Mouse (Mus musculus) midbrain, embryonic 12.5 days (tissue): ENCODE data around the gene Gyg. TPM values are rescaled to one million over a fixed set of nuclear protein-coding genes. Genes with fewer than 3 reads are reported as not detected.

Experiments used
- ATAC-seq: fragments of 200-750 bp; cut with Nextera tagmentation; 2 replicates; pipeline ENCODE4 v1.8.0; 2017; ENCODE audit warnings: low read depth, moderate TSS enrichment, moderate library complexity; ENCODE audit not compliant: low FRiP score
- H3K27ac ChIP-seq: fragments of 300-500 bp; sonication (generic); replicated peaks from 2 replicates; pipeline ENCODE4 v1.5.1; 2016; ENCODE audit warnings: mild to moderate bottlenecking
- H3K27me3 ChIP-seq: fragments of 300-500 bp; sonication (generic); 2 replicates; pipeline ENCODE4 v1.6.1; 2016; ENCODE audit warnings: mild to moderate bottlenecking
- H3K36me3 ChIP-seq: fragments of 300-500 bp; sonication (generic); 2 replicates; pipeline ENCODE4 v1.6.1; 2016
- H3K4me1 ChIP-seq: fragments of 300-500 bp; sonication (generic); 2 replicates; pipeline ENCODE4 v1.6.1; 2016
- H3K4me2 ChIP-seq: fragments of 300-500 bp; sonication (generic); replicated peaks from 2 replicates; pipeline ENCODE4 v1.6.1; 2016; ENCODE audit warnings: mild to moderate bottlenecking, moderate library complexity
- H3K4me3 ChIP-seq: fragments of 300-500 bp; sonication (generic); 2 replicates; pipeline ENCODE4 v1.5.1; 2016; ENCODE audit warnings: mild to moderate bottlenecking
- H3K9ac ChIP-seq: fragments of 300-500 bp; sonication (generic); replicated peaks from 2 replicates; pipeline ENCODE4 v1.6.1; 2016; ENCODE audit warnings: mild to moderate bottlenecking, moderate library complexity
- H3K9me3 ChIP-seq: fragments of 300-500 bp; sonication (generic); 2 replicates; pipeline ENCODE4 v1.6.1; 2016; ENCODE audit warnings: mild to moderate bottlenecking
- WGBS: fragments of 180-500 bp; shearing (Covaris S2); methylation state at CpG from one replicate; pipeline ENCODE4 v1.1.7; 2016; 5-methylcytosine and 5-hydroxymethylcytosine counted together
- polyA plus RNA-seq: library from polyadenylated mRNA; unstranded; fragments of >200 nt; fragmentation: Nextera tagmentation; extraction: Ambion mirVana; gene quantifications from 2 replicates; pipeline ENCODE4 v1.2.1, GENCODE M21; 2016

The Gyg gene
- polyA plus RNA-seq, 1 experiment from 2014 or later: 24.7 TPM

DNA sequence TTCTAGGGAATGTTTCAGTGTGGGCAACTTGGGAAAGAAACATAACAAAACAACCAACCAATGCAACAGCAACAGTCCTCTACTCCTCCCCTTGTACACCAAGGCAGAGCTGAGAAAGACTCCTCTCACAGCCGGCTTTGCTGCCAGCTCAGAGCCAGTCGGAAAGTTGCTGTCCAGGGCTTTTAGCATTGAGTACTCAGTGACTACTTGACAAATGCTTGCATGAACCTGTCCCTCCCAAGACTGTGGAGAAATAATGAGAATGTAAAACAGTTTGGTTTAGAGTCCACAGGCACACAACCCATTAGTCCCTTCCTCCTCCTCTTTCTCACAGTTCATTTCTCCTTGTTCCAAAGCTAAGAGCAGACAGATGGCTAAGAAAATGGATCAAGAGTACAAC, 10.7 kb downstream of the Gyg start:
- ATAC-seq: no peak
- no peaks in the 10 kb centered on the region for H3K36me3 ChIP-seq
- no peak overlapping the region for H3K27ac ChIP-seq
- H3K4me3 ChIP-seq: no peak overlapping the region
- H3K27me3 ChIP-seq: no peaks in the 10 kb centered on the region
- H3K4me2 ChIP-seq: no peak overlapping the region
- WGBS: 24% methylated on average over 2 of the region's 2 CpGs
- peaks cover 11% of the 10 kb centered on the region for H3K4me1 ChIP-seq
- no peak overlapping the region for H3K9ac ChIP-seq
- no peaks in the 10 kb centered on the region for H3K9me3 ChIP-seq

DNA sequence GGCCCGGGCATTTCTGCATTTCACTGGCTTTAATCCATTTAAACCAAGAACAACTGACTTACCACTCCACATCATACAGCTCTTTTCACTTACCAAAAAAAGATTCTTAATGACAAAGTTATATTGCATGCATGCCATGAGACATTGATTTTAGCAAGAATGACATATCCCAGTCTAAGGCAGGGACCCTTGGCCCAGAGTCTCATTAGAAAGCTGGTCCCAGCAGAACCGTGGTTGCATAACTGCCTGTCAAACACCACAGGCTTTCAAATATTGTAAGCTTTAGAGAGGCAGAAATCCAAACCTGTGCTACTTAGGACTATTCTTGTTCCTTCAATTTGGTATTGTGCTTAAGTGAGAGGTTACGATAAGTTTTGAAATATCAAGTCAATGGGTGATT, 11.4 kb downstream of the Gyg start:
- Histone ChIP-seq H3K4me1 (peaks cover 11% of the 10 kb centered on the region), H3K36me3 (no peaks in the 10 kb centered on the region), H3K27ac (no peak overlapping the region), H3K4me3 (no peak overlapping the region), H3K9ac (no peak overlapping the region), H3K9me3 (no peaks in the 10 kb centered on the region), H3K27me3 (no peaks in the 10 kb centered on the region), H3K4me2 (no peak overlapping the region)
- 54% methylated on average over 3 of the region's 3 CpGs for WGBS
- no peak for ATAC-seq

DNA sequence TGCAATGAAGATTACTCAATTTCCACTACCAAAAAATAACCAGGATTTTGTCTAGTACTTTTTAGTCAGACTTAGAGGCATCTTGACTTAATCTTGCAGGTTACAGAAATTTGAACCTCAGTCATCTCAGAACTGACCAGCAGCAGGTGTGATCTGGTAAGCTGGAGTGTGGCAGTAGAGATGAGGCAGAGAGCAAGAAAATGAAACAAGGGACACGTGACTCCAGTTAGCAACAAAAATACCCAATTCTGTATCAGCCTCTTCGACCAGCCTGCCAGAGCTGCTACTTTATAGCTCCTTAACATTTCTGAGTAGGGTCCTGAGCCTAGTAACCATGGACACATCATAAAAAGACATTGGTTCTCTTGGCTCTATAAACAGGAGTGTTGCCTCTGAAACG, 12.5 kb downstream of the Gyg start:
- H3K4me1 ChIP-seq: peaks cover 11% of the 10 kb centered on the region
- H3K4me2 ChIP-seq: no peak overlapping the region
- H3K27ac ChIP-seq: no peak overlapping the region
- H3K9me3 ChIP-seq: no peaks in the 10 kb centered on the region
- 81% methylated on average over 3 of the region's 3 CpGs for WGBS
- ATAC-seq: no peak
- H3K36me3 ChIP-seq: no peaks in the 10 kb centered on the region
- no peak overlapping the region for H3K4me3 ChIP-seq
- no peaks in the 10 kb centered on the region for H3K27me3 ChIP-seq
- H3K9ac ChIP-seq: no peak overlapping the region

DNA sequence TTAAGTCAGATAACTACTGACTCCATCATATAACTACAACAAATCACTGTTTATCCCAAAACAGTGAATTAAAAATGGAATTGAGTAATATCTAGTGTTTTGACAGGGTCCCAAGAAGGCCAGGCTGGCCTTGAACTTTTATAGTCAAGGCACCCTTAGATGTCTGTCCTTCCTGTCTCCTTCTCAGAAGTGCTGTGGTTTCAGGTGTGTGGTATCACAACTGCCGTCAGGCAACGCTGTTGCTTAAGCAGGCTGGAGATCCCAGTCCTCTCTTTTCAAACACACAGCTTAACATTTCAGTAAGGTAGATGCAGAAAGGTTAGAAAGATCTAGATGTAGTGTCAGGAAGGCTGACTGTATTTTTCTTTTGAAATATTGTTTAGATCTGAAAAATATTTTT, 13.0 kb downstream of the Gyg start:
- 83% methylated on average over 2 of the region's 2 CpGs for WGBS
- H3K4me2 ChIP-seq: no peak overlapping the region
- peaks cover 10% of the 10 kb centered on the region for H3K4me1 ChIP-seq
- H3K9ac ChIP-seq: no peak overlapping the region
- H3K9me3 ChIP-seq: no peaks in the 10 kb centered on the region
- H3K27ac ChIP-seq: no peak overlapping the region
- H3K27me3 ChIP-seq: no peaks in the 10 kb centered on the region
- H3K4me3 ChIP-seq: no peak overlapping the region
- H3K36me3 ChIP-seq: no peaks in the 10 kb centered on the region
- no peak for ATAC-seq

DNA sequence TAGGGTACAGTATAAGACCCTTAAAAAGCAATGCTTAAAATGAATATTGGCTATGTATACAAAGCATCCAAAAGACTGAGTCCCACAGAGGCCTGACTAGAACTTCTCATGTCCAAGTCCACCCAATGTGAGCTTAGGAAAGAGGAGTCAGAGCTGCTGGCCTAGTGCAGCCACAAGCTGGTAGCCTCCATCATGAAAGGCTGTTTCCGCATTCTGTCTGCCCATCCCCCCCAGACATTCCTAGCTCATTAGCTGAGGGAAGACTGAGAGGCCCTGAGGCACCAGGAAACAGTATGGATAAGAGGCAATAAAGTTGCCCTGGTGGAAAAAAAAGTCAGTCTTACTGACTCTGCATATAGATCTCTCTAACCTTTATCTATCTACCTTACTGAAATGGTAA, 13.4 kb downstream of the Gyg start:
- Histone ChIP-seq H3K4me1 (peaks cover 6% of the 10 kb centered on the region), H3K27me3 (no peaks in the 10 kb centered on the region), H3K4me2 (no peak overlapping the region), H3K36me3 (no peaks in the 10 kb centered on the region), H3K27ac (no peak overlapping the region), H3K9me3 (no peaks in the 10 kb centered on the region), H3K9ac (no peak overlapping the region), H3K4me3 (no peak overlapping the region)
- 56% methylated on average over 1 of the region's 1 CpGs for WGBS
- ATAC-seq: no peak

DNA sequence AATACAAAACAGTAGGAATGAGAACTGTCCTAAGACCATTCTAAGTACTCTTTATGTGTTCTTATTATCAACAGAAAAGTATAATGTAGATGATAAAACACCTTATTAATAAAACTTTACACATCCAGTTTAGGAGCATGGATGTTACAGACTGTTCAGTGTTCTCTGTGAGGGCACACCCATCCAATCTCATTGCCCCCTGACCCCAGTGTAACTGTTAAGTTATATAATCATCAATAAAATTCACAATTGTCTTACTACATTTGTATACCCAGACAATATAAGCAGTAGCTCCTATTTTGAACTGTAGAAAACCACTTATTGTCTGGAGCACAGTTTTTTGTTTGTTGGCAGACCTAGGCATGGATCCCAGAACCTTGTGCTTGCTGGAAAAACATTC, 13.9 kb downstream of the Gyg start:
- peaks cover 4% of the 10 kb centered on the region; the same call in 1 of the 2 replicates for H3K4me1 ChIP-seq
- ATAC-seq: no peak
- H3K27me3 ChIP-seq: no peaks in the 10 kb centered on the region
- H3K4me2 ChIP-seq: no peak overlapping the region
- no peak overlapping the region for H3K27ac ChIP-seq
- H3K9ac ChIP-seq: no peak overlapping the region
- no peak overlapping the region for H3K4me3 ChIP-seq
- no peaks in the 10 kb centered on the region for H3K9me3 ChIP-seq
- no peaks in the 10 kb centered on the region for H3K36me3 ChIP-seq

DNA sequence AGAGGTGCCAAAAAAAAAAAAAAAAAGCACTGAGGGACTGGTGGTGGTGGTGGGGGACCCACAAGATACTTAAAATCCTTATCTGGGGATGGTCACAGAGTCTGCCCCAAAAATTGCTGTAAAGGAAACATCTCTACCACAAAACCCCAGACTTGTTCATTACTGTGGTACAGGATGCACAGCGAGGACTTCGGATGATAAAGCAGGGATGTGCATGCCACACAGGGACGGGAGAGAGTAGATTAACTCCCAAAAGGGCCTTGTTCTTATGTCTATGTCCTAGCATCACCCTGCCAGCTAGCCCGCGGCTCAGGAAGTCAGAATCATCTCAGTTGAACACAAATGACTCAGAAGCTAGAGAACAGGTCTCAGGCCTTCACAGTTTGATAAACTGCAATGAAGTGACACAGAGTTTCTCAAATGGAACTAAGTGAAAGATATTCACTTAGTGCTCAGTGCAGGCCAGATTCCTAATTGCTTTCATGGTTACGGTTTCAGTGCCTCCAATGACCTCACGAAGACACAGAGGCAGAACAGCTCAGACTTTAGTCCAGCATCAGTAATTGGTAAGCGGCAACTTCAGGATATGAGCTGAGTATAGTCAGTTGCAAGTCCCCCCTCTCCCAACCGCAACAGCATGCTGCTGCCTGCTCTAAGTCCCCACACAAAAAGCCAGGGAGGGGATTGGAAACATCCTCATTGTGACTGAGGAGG, 18.1 kb downstream of the Gyg start:
- Histone ChIP-seq H3K4me3 (no peak overlapping the region), H3K4me1 (no peaks in the 10 kb centered on the region), H3K36me3 (no peaks in the 10 kb centered on the region), H3K9me3 (no peaks in the 10 kb centered on the region), H3K27ac (no peak overlapping the region), H3K27me3 (no peaks in the 10 kb centered on the region), H3K9ac (no peak overlapping the region), H3K4me2 (no peak overlapping the region)
- 89% methylated on average over 9 of the region's 9 CpGs for WGBS
- no peak for ATAC-seq

DNA sequence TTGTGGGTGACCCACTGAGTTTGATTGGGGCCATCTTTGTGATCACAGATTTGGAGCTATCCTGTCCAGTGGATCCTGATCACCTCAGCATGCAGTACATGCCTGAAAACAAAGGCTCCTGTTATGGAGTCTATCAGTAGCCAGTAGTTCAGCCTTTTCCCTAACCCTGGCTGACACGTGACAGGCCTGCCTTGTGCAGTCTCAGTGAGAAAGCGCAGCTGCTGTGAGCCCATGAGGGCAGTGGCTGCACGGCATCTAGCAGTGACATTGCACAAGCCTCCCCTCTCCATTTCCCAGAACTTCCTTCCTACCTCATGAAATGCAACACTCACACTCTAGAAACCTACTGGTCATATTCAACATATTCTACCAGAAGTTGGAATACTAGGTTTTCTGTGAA, 20.6 kb downstream of the Gyg start:
- Histone ChIP-seq H3K9me3 (no peaks in the 10 kb centered on the region), H3K27me3 (no peaks in the 10 kb centered on the region), H3K4me3 (no peak overlapping the region), H3K27ac (no peak overlapping the region), H3K36me3 (no peaks in the 10 kb centered on the region), H3K4me1 (no peaks in the 10 kb centered on the region), H3K9ac (no peak overlapping the region), H3K4me2 (no peak overlapping the region)
- WGBS: 79% methylated on average over 3 of the region's 3 CpGs
- no peak for ATAC-seq

DNA sequence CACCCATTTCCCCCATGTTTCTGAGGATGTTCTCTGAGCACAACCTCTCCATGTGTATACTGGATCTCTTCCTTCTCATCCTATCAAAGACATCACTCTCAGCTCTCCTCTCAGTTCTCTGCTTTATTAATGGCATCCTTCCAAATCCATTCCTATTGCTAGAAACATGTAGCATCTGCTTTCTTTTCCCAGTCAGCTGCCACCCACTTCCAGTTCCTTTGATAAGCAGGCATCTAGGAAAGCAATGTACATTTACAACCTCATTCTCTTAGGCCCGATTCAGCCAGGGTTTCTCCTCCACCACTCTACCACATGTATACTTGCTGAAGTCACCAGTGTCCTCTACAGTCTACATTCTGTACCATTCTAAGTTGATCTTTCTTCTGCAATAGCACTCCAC, 21.4 kb downstream of the Gyg start:
- no peaks in the 10 kb centered on the region for H3K36me3 ChIP-seq
- no peak overlapping the region for H3K9ac ChIP-seq
- H3K4me1 ChIP-seq: no peaks in the 10 kb centered on the region
- 100% methylated on average over 1 of the region's 1 CpGs for WGBS
- H3K4me3 ChIP-seq: no peak overlapping the region
- no peaks in the 10 kb centered on the region for H3K9me3 ChIP-seq
- no peaks in the 10 kb centered on the region for H3K27me3 ChIP-seq
- ATAC-seq: no peak
- no peak overlapping the region for H3K4me2 ChIP-seq
- no peak overlapping the region for H3K27ac ChIP-seq

DNA sequence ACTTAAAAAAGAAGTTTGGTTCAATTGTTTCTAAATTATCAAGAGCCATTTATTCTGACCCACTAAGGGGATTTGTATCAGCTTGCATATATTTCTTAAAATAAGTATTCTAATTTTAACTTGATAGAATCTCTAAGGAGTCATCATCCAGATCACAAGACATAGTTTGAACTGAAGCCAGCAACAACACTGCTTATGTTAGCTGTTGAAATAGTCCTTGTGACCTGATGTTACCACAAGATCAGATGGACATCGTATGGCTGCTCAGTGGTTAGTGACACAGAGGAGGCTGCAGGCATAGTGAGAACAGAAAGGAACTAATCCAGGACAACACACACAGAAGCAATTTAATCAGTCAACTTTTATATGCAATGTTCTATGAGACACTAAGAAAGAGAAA, 22.4 kb downstream of the Gyg start:
- 100% methylated on average over 1 of the region's 1 CpGs for WGBS
- ATAC-seq: no peak

DNA sequence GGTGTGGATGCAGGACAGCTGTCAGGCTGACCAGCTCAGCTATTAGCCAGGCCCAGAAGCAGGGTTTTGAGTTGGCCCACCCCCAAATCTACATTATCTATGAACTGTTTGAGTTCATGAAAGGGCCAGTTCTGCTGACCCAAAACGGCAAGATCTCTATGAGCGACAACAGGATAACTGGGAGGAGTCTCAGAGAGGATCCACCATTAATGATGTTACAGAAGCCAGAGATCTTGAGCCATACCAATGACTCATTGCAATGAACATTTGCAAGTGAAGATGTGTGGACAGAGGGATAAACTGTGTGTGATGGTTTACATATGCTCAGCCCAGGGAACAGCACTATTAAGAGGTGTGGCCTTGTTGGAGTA, 23.8 kb downstream of the Gyg start:
- H3K27ac ChIP-seq: no peak overlapping the region
- H3K9me3 ChIP-seq: no peaks in the 10 kb centered on the region
- ATAC-seq: no peak
- H3K9ac ChIP-seq: no peak overlapping the region
- WGBS: 87% methylated on average over 2 of the region's 2 CpGs
- H3K4me1 ChIP-seq: no peaks in the 10 kb centered on the region
- H3K36me3 ChIP-seq: no peaks in the 10 kb centered on the region
- H3K27me3 ChIP-seq: no peaks in the 10 kb centered on the region
- no peak overlapping the region for H3K4me2 ChIP-seq
- no peak overlapping the region for H3K4me3 ChIP-seq

More for the DNA sequence above, 22.4 kb downstream of the Gyg start:
- Histone ChIP-seq H3K4me1 (no peaks in the 10 kb centered on the region), H3K27ac (no peak overlapping the region), H3K9me3 (no peaks in the 10 kb centered on the region), H3K4me2 (no peak overlapping the region), H3K4me3 (no peak overlapping the region), H3K36me3 (no peaks in the 10 kb centered on the region), H3K9ac (no peak overlapping the region), H3K27me3 (no peaks in the 10 kb centered on the region)

DNA sequence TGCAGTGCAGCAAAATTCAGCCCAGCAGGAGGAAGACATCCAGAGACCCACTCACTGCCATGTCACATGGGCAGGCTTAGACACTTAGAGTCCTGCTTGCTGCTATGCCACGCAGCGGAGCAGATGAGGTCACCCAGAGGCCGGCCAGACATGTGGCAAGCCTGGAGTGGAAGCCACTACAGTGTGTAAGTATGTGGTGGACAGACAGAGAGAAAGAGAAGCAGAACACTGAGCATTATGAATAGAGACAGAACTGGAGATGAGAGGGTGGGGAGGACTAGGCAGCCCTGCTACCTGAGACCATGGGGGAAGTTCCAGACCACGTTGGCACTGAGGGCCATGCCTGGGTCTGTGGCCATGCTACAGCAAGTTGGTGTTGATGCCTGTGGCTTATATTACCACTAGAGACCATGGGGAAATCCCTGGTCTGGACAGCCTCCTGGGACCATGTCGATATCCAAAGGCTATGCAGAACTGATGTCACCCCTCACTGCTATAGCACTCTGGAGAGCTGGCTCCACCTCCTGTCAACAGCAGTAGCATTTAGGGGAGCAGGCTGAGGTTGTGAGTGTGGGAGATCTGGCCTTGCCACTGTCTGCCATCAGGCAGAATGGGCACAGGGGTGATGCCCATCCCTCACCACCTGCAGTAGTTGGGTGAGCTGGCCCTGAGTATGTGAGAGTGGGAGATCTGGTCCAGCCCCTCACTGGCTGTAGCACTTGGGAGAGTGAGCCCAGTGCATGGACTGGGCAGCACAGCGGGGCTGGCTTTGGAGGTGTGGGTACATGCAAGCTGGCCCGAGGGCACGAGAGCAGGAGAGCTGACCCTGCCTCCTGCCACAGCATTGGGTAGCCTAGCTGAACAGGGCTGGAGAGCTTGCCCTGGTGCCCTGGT, 24.4 kb downstream of the Gyg start:
- H3K27ac ChIP-seq: no peak overlapping the region
- no peaks in the 10 kb centered on the region for H3K36me3 ChIP-seq
- peak; percentile 39; the same call in 1 of the 2 replicates for ATAC-seq
- no peak overlapping the region for H3K9ac ChIP-seq
- H3K4me2 ChIP-seq: no peak overlapping the region
- no peaks in the 10 kb centered on the region for H3K9me3 ChIP-seq
- H3K4me1 ChIP-seq: no peaks in the 10 kb centered on the region
- H3K27me3 ChIP-seq: no peaks in the 10 kb centered on the region
- H3K4me3 ChIP-seq: no peak overlapping the region
- WGBS: 90% methylated on average over 8 of the region's 8 CpGs
